ENCODE assay signal across 18 mouse cellular contexts in genomic region chr1:35106665-35107064, GRCm38 (mm10).
A peak's percentile ranks its signal among the peaks of the same experiment; 100 is the strongest.
DNase-seq lines count a peak whose midpoint lies in the region; ATAC-seq and TF ChIP-seq lines count a peak whose summit lies in the region.
"Had no signal": no experiment of that assay in that cellular context is flagged by ENCODE, and none has a peak within 500 bp of the region (broad histone marks: within the 10 kb centered on the region; RNA-seq: fewer than 3 reads in every experiment).

No protein-coding gene starts in this region.

- no peaks in the 10 kb centered on the region for H3K27me3 ChIP-seq in heart, embryonic 11.5 days (ENCODE audit: control insufficient read depth, insufficient read depth, low read length)
- H3K27me3 ChIP-seq in liver, embryonic 16.5 days (ENCODE audit: control insufficient read depth, insufficient read depth, low read depth, low read length), result no peaks in the 10 kb centered on the region
- no peaks in the 10 kb centered on the region for H3K27me3 ChIP-seq in liver, embryonic 11.5 days (replicated peaks; ENCODE audit: control insufficient read depth, insufficient read depth, low read length)
- no peaks in the 10 kb centered on the region for H3K27me3 ChIP-seq in hindbrain, embryonic 13.5 days
- no peaks in the 10 kb centered on the region for H3K27me3 ChIP-seq in midbrain, postnatal 0 days (ENCODE audit: insufficient read depth, low read length)
- H3K27me3 ChIP-seq: limb, embryonic 13.5 days had no signal

- TF ChIP-seq CTCF in midbrain, postnatal 0 days (IDR thresholded peaks at IDR 0.05), result no peak

- H3K9ac ChIP-seq in heart, embryonic 11.5 days (ENCODE audit: low read depth, low read length), result no peak overlapping the region
- H3K9ac ChIP-seq in liver, embryonic 16.5 days (ENCODE audit: low read depth, low read length), result no peak overlapping the region
- no peak overlapping the region for H3K9ac ChIP-seq in liver, embryonic 11.5 days (ENCODE audit: low read depth, low read length)
- H3K9ac ChIP-seq in hindbrain, embryonic 13.5 days, result no peak overlapping the region
- no peak overlapping the region for H3K9ac ChIP-seq in midbrain, postnatal 0 days (replicated peaks; ENCODE audit: low read length, poor library complexity, severe bottlenecking)
- H3K9ac ChIP-seq: limb, embryonic 13.5 days had no signal

- no peak overlapping the region for H3K4me2 ChIP-seq in heart, embryonic 11.5 days
- no peak overlapping the region for H3K4me2 ChIP-seq in liver, embryonic 16.5 days (ENCODE audit: low read depth, low read length)
- H3K4me2 ChIP-seq in liver, embryonic 11.5 days, result no peak overlapping the region
- H3K4me2 ChIP-seq in hindbrain, embryonic 13.5 days, result no peak overlapping the region
- no peak overlapping the region for H3K4me2 ChIP-seq in midbrain, postnatal 0 days (ENCODE audit: low read depth, low read length, poor library complexity, severe bottlenecking)
- H3K4me2 ChIP-seq: limb, embryonic 13.5 days had no signal

- no peak for DNase-seq in heart, postnatal 36 days
- no peak for DNase-seq in liver, embryonic 11.5 days (ENCODE audit: low spot score)
- DNase-seq in midbrain, postnatal 0 days (ENCODE audit: low spot score), result no peak
- DNase-seq in retina, postnatal 1 day, result no peak
- no peak for DNase-seq in Muller cell, postnatal 12 days (ENCODE audit: inconsistent ontology term)
- DNase-seq: B cell, adult 2 months; cerebellum, adult 11-12 months; embryo, embryonic 11 days; gastrocnemius, postnatal 25 days; heart, postnatal 10 days; kidney, adult 2 months; layer of hippocampus, adult 9-11 months; lung, postnatal 10 days; thymus, postnatal 14 days had no signal

- WGBS in heart, embryonic 11.5 days (ENCODE audit: insufficient replicate concordance), result 58% methylated on average over 1 of the region's 1 CpGs
- WGBS in liver, embryonic 16.5 days (ENCODE audit: insufficient replicate concordance), result 55% methylated on average over 1 of the region's 1 CpGs
- 70% methylated on average over 1 of the region's 1 CpGs for WGBS in liver, embryonic 11.5 days
- 77% methylated on average over 1 of the region's 1 CpGs for WGBS in hindbrain, embryonic 13.5 days
- WGBS in midbrain, postnatal 0 days, result 77% methylated on average over 1 of the region's 1 CpGs

- H3K4me1 ChIP-seq in heart, embryonic 11.5 days (ENCODE audit: control insufficient read depth, insufficient read depth, low read length), result no peaks in the 10 kb centered on the region
- no peaks in the 10 kb centered on the region for H3K4me1 ChIP-seq in liver, embryonic 16.5 days (ENCODE audit: control insufficient read depth, low read depth, low read length)
- no peaks in the 10 kb centered on the region for H3K4me1 ChIP-seq in liver, embryonic 11.5 days (replicated peaks; ENCODE audit: control insufficient read depth, insufficient read depth, low read length)
- H3K4me1 ChIP-seq in hindbrain, embryonic 13.5 days (replicated peaks), result no peaks in the 10 kb centered on the region
- H3K4me1 ChIP-seq in midbrain, postnatal 0 days (ENCODE audit: insufficient read depth, low read length), result no peaks in the 10 kb centered on the region
- H3K4me1 ChIP-seq: limb, embryonic 13.5 days had no signal

- H3K4me3 ChIP-seq in heart, embryonic 11.5 days (ENCODE audit: low read depth, low read length), result no peak overlapping the region
- no peak overlapping the region for H3K4me3 ChIP-seq in liver, embryonic 16.5 days (ENCODE audit: low read depth, low read length)
- H3K4me3 ChIP-seq in liver, embryonic 11.5 days (ENCODE audit: low read depth, low read length), result no peak overlapping the region
- no peak overlapping the region for H3K4me3 ChIP-seq in hindbrain, embryonic 13.5 days
- no peak overlapping the region for H3K4me3 ChIP-seq in midbrain, postnatal 0 days (ENCODE audit: low read depth, low read length)
- H3K4me3 ChIP-seq: limb, embryonic 13.5 days had no signal

- ATAC-seq in heart, embryonic 11.5 days (replicated peaks; ENCODE audit: insufficient number of reproducible peaks, low FRiP score, low TSS enrichment), result peak; percentile 42; the same call in 1 of the 2 replicates
- 0 out of 2 replicates have a peak, but pooled peaks have one; percentile 13 for ATAC-seq in liver, embryonic 16.5 days (ENCODE audit: low read depth)
- ATAC-seq in liver, embryonic 11.5 days (replicated peaks; ENCODE audit: low FRiP score), result no peak
- ATAC-seq in hindbrain, embryonic 13.5 days (ENCODE audit: low FRiP score), result peak; percentile 66; the same call in 1 of the 2 replicates
- peak; percentile 71; the same call in 1 of the 2 replicates for ATAC-seq in midbrain, postnatal 0 days (ENCODE audit: low FRiP score)

- intact Hi-C loops in heart, postnatal 36 days (cut with DNase I), result no loop called here

- no peak overlapping the region for H3K27ac ChIP-seq in heart, embryonic 11.5 days (ENCODE audit: low read depth, low read length)
- H3K27ac ChIP-seq in liver, embryonic 16.5 days (ENCODE audit: low read length), result no peak overlapping the region
- H3K27ac ChIP-seq in liver, embryonic 11.5 days (ENCODE audit: low read depth, low read length), result no peak overlapping the region
- H3K27ac ChIP-seq in hindbrain, embryonic 13.5 days, result no peak overlapping the region
- no peak overlapping the region for H3K27ac ChIP-seq in midbrain, postnatal 0 days (ENCODE audit: low read depth, low read length)
- H3K27ac ChIP-seq: limb, embryonic 13.5 days had no signal

- H3K9me3 ChIP-seq in heart, embryonic 11.5 days (replicated peaks; ENCODE audit: control insufficient read depth, low read length), result no peaks in the 10 kb centered on the region
- H3K9me3 ChIP-seq in liver, embryonic 16.5 days (replicated peaks; ENCODE audit: control insufficient read depth, low read length), result no peaks in the 10 kb centered on the region
- no peaks in the 10 kb centered on the region for H3K9me3 ChIP-seq in liver, embryonic 11.5 days (ENCODE audit: control insufficient read depth, low read length)
- no peaks in the 10 kb centered on the region for H3K9me3 ChIP-seq in hindbrain, embryonic 13.5 days
- H3K9me3 ChIP-seq in midbrain, postnatal 0 days (ENCODE audit: low read length), result no peaks in the 10 kb centered on the region
- H3K9me3 ChIP-seq: limb, embryonic 13.5 days had no signal

- H3K36me3 ChIP-seq in heart, embryonic 11.5 days (ENCODE audit: control insufficient read depth, insufficient read depth, low read length), result no peaks in the 10 kb centered on the region
- no peaks in the 10 kb centered on the region for H3K36me3 ChIP-seq in liver, embryonic 16.5 days (ENCODE audit: control insufficient read depth, insufficient read depth)
- no peaks in the 10 kb centered on the region for H3K36me3 ChIP-seq in liver, embryonic 11.5 days (ENCODE audit: control insufficient read depth, insufficient read depth, low read length)
- no peaks in the 10 kb centered on the region for H3K36me3 ChIP-seq in hindbrain, embryonic 13.5 days
- no peaks in the 10 kb centered on the region for H3K36me3 ChIP-seq in midbrain, postnatal 0 days (ENCODE audit: insufficient read depth, low read length)
- H3K36me3 ChIP-seq: limb, embryonic 13.5 days had no signal
